Comparison of ENCODE assay signal across 10 mouse cellular contexts in the genomic region with DNA sequence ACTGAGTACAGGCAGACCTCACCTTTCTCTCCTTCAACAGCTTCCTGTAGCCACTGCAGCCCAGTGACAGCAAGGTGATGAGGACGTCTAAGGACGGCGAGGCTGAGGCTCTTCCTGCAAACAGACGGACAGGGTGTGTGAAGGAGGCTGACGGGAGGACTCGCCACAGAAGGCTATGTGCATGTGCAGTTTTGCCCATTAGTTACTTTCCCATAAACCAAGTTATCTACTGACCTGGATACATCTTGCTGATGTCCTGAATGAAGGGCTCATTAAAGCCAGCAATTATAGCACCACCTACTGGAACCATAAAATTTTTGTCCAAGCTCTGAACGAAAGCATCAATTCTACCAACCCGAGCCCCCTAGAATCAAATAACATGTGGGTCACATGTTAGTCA. TPM values are rescaled to one million over a fixed set of nuclear protein-coding genes. Genes with fewer than 3 reads are reported as not detected.
DNase-seq lines count a peak whose midpoint lies in the region; ATAC-seq lines count a peak whose summit lies in the region.
"Had no signal": no experiment of that assay in that cellular context is flagged by ENCODE, and none has a peak within 500 bp of the region (broad histone marks: within the 10 kb centered on the region; RNA-seq: fewer than 3 reads in every experiment).

No protein-coding gene starts in this region.

- no peaks in the 10 kb centered on the region for H3K27me3 ChIP-seq in hindbrain, embryonic 11.5 days (ENCODE audit: control insufficient read depth, insufficient read depth, low read length)
- no peaks in the 10 kb centered on the region for H3K27me3 ChIP-seq in hindbrain, embryonic 10.5 days (ENCODE audit: insufficient read depth, poor library complexity, severe bottlenecking)
- H3K27me3 ChIP-seq in megakaryocyte, embryonic 14.5 days (replicated peaks): no peaks in the 10 kb centered on the region
- H3K27me3 ChIP-seq: heart, embryonic 15.5 days; limb, embryonic 15.5 days had no signal

- H3K4me3 ChIP-seq in hindbrain, embryonic 11.5 days (ENCODE audit: low read depth, low read length): no peak overlapping the region
- no peak overlapping the region for H3K4me3 ChIP-seq in hindbrain, embryonic 10.5 days
- peak overlapping the region; percentile 8 for H3K4me3 ChIP-seq in megakaryocyte, embryonic 14.5 days (replicated peaks)
- H3K4me3 ChIP-seq: heart, embryonic 15.5 days; limb, embryonic 15.5 days had no signal

- no peak overlapping the region for H3K9ac ChIP-seq in hindbrain, embryonic 11.5 days (ENCODE audit: low read depth, low read length)
- H3K9ac ChIP-seq: heart, embryonic 15.5 days; limb, embryonic 15.5 days had no signal

- no peaks in the 10 kb centered on the region for H3K36me3 ChIP-seq in hindbrain, embryonic 11.5 days (ENCODE audit: control insufficient read depth, insufficient read depth, low read length)
- peaks cover 52% of the 10 kb centered on the region for H3K36me3 ChIP-seq in hindbrain, embryonic 10.5 days
- H3K36me3 ChIP-seq in megakaryocyte, embryonic 14.5 days (replicated peaks; ENCODE audit: low read length): peaks cover 91% of the 10 kb centered on the region

- no peak overlapping the region for H3K27ac ChIP-seq in hindbrain, embryonic 11.5 days (ENCODE audit: low read depth, low read length)
- no peak overlapping the region for H3K27ac ChIP-seq in hindbrain, embryonic 10.5 days
- H3K27ac ChIP-seq: heart, embryonic 15.5 days; limb, embryonic 15.5 days had no signal

- H3K4me2 ChIP-seq in hindbrain, embryonic 11.5 days (replicated peaks; ENCODE audit: low read depth, low read length): no peak overlapping the region
- H3K4me2 ChIP-seq: heart, embryonic 15.5 days; limb, embryonic 15.5 days had no signal

- no peaks in the 10 kb centered on the region for H3K4me1 ChIP-seq in hindbrain, embryonic 11.5 days (replicated peaks; ENCODE audit: control insufficient read depth, insufficient read depth, low read length)
- H3K4me1 ChIP-seq in hindbrain, embryonic 10.5 days (replicated peaks): no peaks in the 10 kb centered on the region
- H3K4me1 ChIP-seq in megakaryocyte, embryonic 14.5 days: peaks cover 9% of the 10 kb centered on the region
- H3K4me1 ChIP-seq: heart, embryonic 15.5 days; limb, embryonic 15.5 days had no signal

- DNase-seq in cerebellum, adult 9-10 months: peak; percentile 40
- DNase-seq in cerebellum, adult 18-20 months: no peak
- peak; percentile 38 for DNase-seq in hindbrain, embryonic 11.5 days (ENCODE audit: low spot score)
- no peak for DNase-seq in hindbrain, embryonic 10.5 days (ENCODE audit: low spot score)
- DNase-seq in thymus, postnatal 36 days: no peak
- no peak for DNase-seq in urinary bladder, adult 2 months (ENCODE audit: low spot score)

- no peak for ATAC-seq in hindbrain, embryonic 11.5 days (ENCODE audit: low FRiP score)
- no peak for ATAC-seq in megakaryocyte, adult 5-6 weeks (ENCODE audit: poor library complexity, severe bottlenecking)

- 81% methylated on average over 8 of the region's 8 CpGs for WGBS in hindbrain, embryonic 11.5 days
- 83% methylated on average over 8 of the region's 8 CpGs for WGBS in hindbrain, embryonic 10.5 days

- no peaks in the 10 kb centered on the region for H3K9me3 ChIP-seq in hindbrain, embryonic 11.5 days (ENCODE audit: control insufficient read depth, low read length)
- H3K9me3 ChIP-seq in hindbrain, embryonic 10.5 days: no peaks in the 10 kb centered on the region
- H3K9me3 ChIP-seq in megakaryocyte, embryonic 14.5 days: no peaks in the 10 kb centered on the region
- H3K9me3 ChIP-seq: heart, embryonic 15.5 days; limb, embryonic 15.5 days had no signal

RNA-seq across cellular contexts. Expression of a gene that starts 13.5 kb away (rescaled TPM):
- 7.2 and 7.6 TPM in 2 replicates for polyA plus RNA-seq in hindbrain, embryonic 11.5 days (2014; fragmentation: Nextera tagmentation; extraction: Ambion mirVana)
- 7.4 and 9.3 TPM in 2 replicates for polyA plus RNA-seq in hindbrain, embryonic 10.5 days (2016; fragmentation: Nextera tagmentation; extraction: Ambion mirVana)
- polyA plus RNA-seq in megakaryocyte, embryonic 14.5 days (2012; ENCODE audit: insufficient read depth, low replicate concordance): 0.46 TPM in 1 of 2 replicates, not detected in the other
- total RNA-seq in megakaryocyte, adult 5-6 weeks (2015): 5.2 and 8.5 TPM in 2 replicates
- 9.2 and 9.3 TPM in 2 replicates for total RNA-seq in megakaryocyte, adult 5-6 weeks (2017)
- 10.3 and 11.3 TPM in 2 replicates for polyA plus RNA-seq in urinary bladder, adult 2 months (2012; rRNA removed)

Comparison
In these comparisons a context has a peak if more than half of its experiments do, and no peak if none do; other contexts are left out.
1. DNase-seq: peak in cerebellum, adult 9-10 months (single experiment) and hindbrain, embryonic 11.5 days (single experiment); none in cerebellum, adult 18-20 months (0 of 2), hindbrain, embryonic 10.5 days (single experiment), thymus, postnatal 36 days (0 of 2) and urinary bladder, adult 2 months (single experiment).